Mouse (Mus musculus): Measurements from ENCODE around the gene Fam133b. TPM values are rescaled to one million over a fixed set of nuclear protein-coding genes. Genes with fewer than 3 reads are reported as not detected.
"Not testable (repeated sequence)": the region's sequence is repeated elsewhere in the genome, so short reads cannot be mapped to it uniquely, and the experiment has no call there.

Gene Fam133b
- total RNA-seq, 4 experiments from 2014 or later: 37.5 to 44.9 (median 41.4) TPM

GRCm38 (mm10) chr5:3598766-3599165, 55.1 kb downstream of the Fam133b start:
- no peak for DNase-seq (ENCODE audit: low spot score in 2 of 2)

DNA sequence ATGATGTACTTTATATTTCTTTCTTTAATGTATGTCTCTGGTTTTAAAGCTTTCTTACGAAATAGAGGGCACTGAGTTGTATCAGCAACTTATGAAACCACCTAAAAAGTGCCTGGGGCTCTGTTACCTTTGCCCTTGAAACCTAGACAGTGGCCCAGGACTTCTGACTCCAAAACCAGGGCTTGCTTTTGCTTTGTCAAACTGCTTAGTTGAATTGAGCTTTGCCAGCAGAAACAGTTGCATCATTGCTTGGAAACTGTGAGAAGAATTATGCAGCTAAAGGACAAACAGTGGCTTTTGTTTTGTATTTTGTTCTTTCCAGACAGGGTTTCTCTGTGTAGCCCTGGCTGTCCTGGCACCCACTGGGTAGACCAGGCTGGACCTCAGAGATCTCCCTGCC, 56.7 kb downstream of the Fam133b start:
- no peak for DNase-seq (ENCODE audit: low spot score in 2 of 2)

GRCm38 (mm10) chr5:3600790-3601189, 57.2 kb downstream of the Fam133b start:
- no peak for DNase-seq (ENCODE audit: low spot score in 2 of 2)

GRCm38 (mm10) chr5:3607114-3607513, 63.5 kb downstream of the Fam133b start:
- no peak for DNase-seq (ENCODE audit: low spot score in 2 of 2)

DNA sequence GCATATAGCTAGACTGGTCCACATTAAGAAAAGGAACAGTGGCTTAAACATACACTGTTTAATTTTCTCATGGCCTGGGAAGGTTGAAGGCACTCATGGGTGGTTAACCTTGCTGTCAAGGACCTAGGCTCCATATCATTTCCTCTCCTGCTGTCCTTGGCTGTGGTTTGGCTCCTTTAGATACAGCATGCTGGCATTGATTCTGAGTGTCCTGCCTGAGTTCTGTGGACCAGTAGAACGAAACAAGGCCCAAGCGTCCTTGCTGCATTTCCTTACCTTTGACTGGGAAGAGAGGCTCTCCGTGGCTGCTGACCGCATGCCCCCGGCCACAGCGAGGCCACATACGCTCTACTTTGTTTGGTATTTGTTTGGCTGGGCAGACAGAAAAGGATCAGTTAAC, 65.6 kb downstream of the Fam133b start:
- no peak for DNase-seq (ENCODE audit: low spot score in 2 of 2)

- DNase-seq (ENCODE audit: low spot score in 2 of 2): not testable (repeated sequence)
Measured at GRCm38 (mm10) chr5:3611835-3612234, 68.2 kb downstream of the Fam133b start.

Other genes starting within 250 kb of the Fam133b start
- gene Cdk6, start 202.3 kb upstream of the Fam133b start, total RNA-seq (2022): 1 to 10 TPM; 2.4 to 6.4 (median 3.8) TPM
- gene 1700109H08Rik, start 27.7 kb downstream of the Fam133b start, total RNA-seq (2022): 1 to 10 TPM; 3.2 to 7.2 (median 4.6) TPM
- 10 to 100 TPM; 21.3 to 31.4 (median 24.3) TPM for gene Pex1, start 52.2 kb downstream of the Fam133b start, total RNA-seq (2022)
- gene Rbm48, start 52.8 kb downstream of the Fam133b start, total RNA-seq (2022): 10 to 100 TPM; 12.9 to 20.1 (median 14.8) TPM
- gene Tmbim7, start 107.3 kb downstream of the Fam133b start, total RNA-seq (2022): not detected
- 100 to 1,000 TPM; 121 to 133 (median 121) TPM for gene Gatad1, start 113.4 kb downstream of the Fam133b start, total RNA-seq (2022)

Data from left cerebral cortex, adult 8-10 months (tissue).